Mouse (Mus musculus) kidney, adult 2 months (tissue): ENCODE measurements around the gene Pdia2. TPM values are rescaled to one million over a fixed set of nuclear protein-coding genes. Genes with fewer than 3 reads are reported as not detected.

Source experiments
- DNase-seq: peaks from one replicate; pipeline ENCODE4 v3.0.0; 2021
- H3K27ac ChIP-seq: fragments of 200-500 bp; 2 replicates; pipeline ENCODE4 v1.5.1; 2012; ENCODE audit warnings: low read depth, low read length, control low read depth, inconsistent platforms; ENCODE audit not compliant: insufficient read depth
- H3K27me3 ChIP-seq: fragments of 200-500 bp; replicated peaks from 2 replicates; pipeline ENCODE4 v1.6.1; 2012; ENCODE audit warnings: mild to moderate bottlenecking, moderate library complexity, low read length, inconsistent platforms; ENCODE audit not compliant: control insufficient read depth, insufficient read depth
- H3K36me3 ChIP-seq: fragments of 200-500 bp; 2 replicates; pipeline ENCODE4 v1.6.1; 2012; ENCODE audit warnings: mild to moderate bottlenecking, moderate library complexity, low read length, inconsistent platforms; ENCODE audit not compliant: control insufficient read depth, insufficient read depth
- H3K4me1 ChIP-seq: fragments of 200-500 bp; 2 replicates; pipeline ENCODE4 v1.6.1; 2011; ENCODE audit warnings: low read length; ENCODE audit not compliant: control insufficient read depth, insufficient read depth
- H3K4me3 ChIP-seq: fragments of 200-500 bp; 2 replicates; pipeline ENCODE4 v1.5.1; 2011; ENCODE audit warnings: mild to moderate bottlenecking, low read depth, low read length, control low read depth; ENCODE audit not compliant: insufficient read depth
- CTCF ChIP-seq: fragments of 200-500 bp; conservative IDR thresholded peaks from 2 replicates; pipeline ENCODE4 v1.5.1; 2011; ENCODE audit warnings: low read depth, mild to moderate bottlenecking, control low read depth, low read length, moderate library complexity, mixed read lengths; ENCODE audit not compliant: insufficient read depth, insufficient read length
- POLR2A ChIP-seq: fragments of 200-500 bp; IDR thresholded peaks from one replicate; pipeline ENCODE4 v1.6.1; 2011; ENCODE audit warnings: low read depth, low read length, control low read depth
- WGBS: fragments of 180-500 bp; shearing (Covaris S2); methylation state at CpG from one replicate; pipeline ENCODE4 v1.1.7; 2018; 5-methylcytosine and 5-hydroxymethylcytosine counted together
- polyA plus RNA-seq: library from polyadenylated mRNA; depleted of rRNA; stranded (reverse); fragments of >200 nt; gene quantifications from 2 replicates; pipeline ENCODE4 v1.2.3, GENCODE M21; 2012

Gene Pdia2
- polyA plus RNA-seq, 1 experiment: 0.20 TPM

- no peak overlapping the region for H3K4me3 ChIP-seq
- TF ChIP-seq POLR2A: no peak
- no peak for TF ChIP-seq CTCF
- H3K27ac ChIP-seq: peak overlapping the region; percentile 35
- H3K4me1 ChIP-seq: peaks cover 3% of the 10 kb centered on the region
- DNase-seq: no peak
- WGBS: 65% methylated on average over 13 of the region's 13 CpGs
- no peaks in the 10 kb centered on the region; the same call in 1 of the 2 replicates for H3K36me3 ChIP-seq
- no peaks in the 10 kb centered on the region for H3K27me3 ChIP-seq
Measured at GRCm38 (mm10) chr17:26235077-26235815, 36.4 kb upstream of the Pdia2 start.

GRCm38 (mm10) chr17:26234386-26234785 is 35.5 kb upstream of the Pdia2 start:
- Histone ChIP-seq H3K4me3 (no peak overlapping the region), H3K27ac (no peak overlapping the region), H3K36me3 (no peaks in the 10 kb centered on the region; the same call in 1 of the 2 replicates), H3K27me3 (no peaks in the 10 kb centered on the region), H3K4me1 (peaks cover 3% of the 10 kb centered on the region)
- TF ChIP-seq CTCF (no peak), POLR2A (no peak)
- no peak for DNase-seq
- 78% methylated on average over 8 of the region's 8 CpGs for WGBS

- H3K4me3 ChIP-seq: no peak overlapping the region
- H3K4me1 ChIP-seq: peaks cover 3% of the 10 kb centered on the region
- peak; percentile 45 for TF ChIP-seq CTCF
- TF ChIP-seq POLR2A: no peak
- no peak overlapping the region for H3K27ac ChIP-seq
- H3K27me3 ChIP-seq: no peaks in the 10 kb centered on the region
- DNase-seq: no peak
- H3K36me3 ChIP-seq: no peaks in the 10 kb centered on the region; the same call in 1 of the 2 replicates
- WGBS: 79% methylated on average over 8 of the region's 8 CpGs
Measured at GRCm38 (mm10) chr17:26232863-26233262, 34.0 kb upstream of the Pdia2 start.

GRCm38 (mm10) chr17:26231156-26231555 is 32.3 kb upstream of the Pdia2 start:
- Histone ChIP-seq H3K4me3 (no peak overlapping the region), H3K27me3 (no peaks in the 10 kb centered on the region), H3K36me3 (no peaks in the 10 kb centered on the region; the same call in 1 of the 2 replicates), H3K27ac (no peak overlapping the region), H3K4me1 (peaks cover 4% of the 10 kb centered on the region)
- WGBS: 65% methylated on average over 5 of the region's 5 CpGs
- no peak for TF ChIP-seq CTCF
- TF ChIP-seq POLR2A: no peak
- DNase-seq: no peak

- no peak for DNase-seq
- Histone ChIP-seq H3K36me3 (no peaks in the 10 kb centered on the region; the same call in 1 of the 2 replicates), H3K4me3 (no peak overlapping the region), H3K27me3 (no peaks in the 10 kb centered on the region), H3K27ac (no peak overlapping the region), H3K4me1 (peaks cover 12% of the 10 kb centered on the region)
- WGBS: 95% methylated on average over 5 of the region's 5 CpGs
- no peak for TF ChIP-seq CTCF
- TF ChIP-seq POLR2A: no peak
Measured at GRCm38 (mm10) chr17:26229776-26230175, 30.9 kb upstream of the Pdia2 start.

GRCm38 (mm10) chr17:26225150-26225549 is 26.3 kb upstream of the Pdia2 start:
- Histone ChIP-seq H3K4me3 (no peak overlapping the region), H3K27me3 (no peaks in the 10 kb centered on the region), H3K4me1 (peaks cover 11% of the 10 kb centered on the region; the same call in 1 of the 2 replicates), H3K36me3 (no peaks in the 10 kb centered on the region), H3K27ac (peak overlapping the region; percentile 85)
- WGBS: 41% methylated on average over 12 of the region's 12 CpGs
- DNase-seq: peak; percentile 72
- TF ChIP-seq CTCF (no peak), POLR2A (no peak)

GRCm38 (mm10) chr17:26221508-26221907 is 22.6 kb upstream of the Pdia2 start:
- Histone ChIP-seq H3K4me3 (no peak overlapping the region), H3K4me1 (peaks cover 11% of the 10 kb centered on the region; the same call in 1 of the 2 replicates), H3K27ac (peak overlapping the region; percentile 57), H3K27me3 (no peaks in the 10 kb centered on the region), H3K36me3 (no peaks in the 10 kb centered on the region)
- WGBS: 45% methylated on average over 2 of the region's 2 CpGs
- peak; percentile 43 for DNase-seq
- TF ChIP-seq CTCF: no peak
- no peak for TF ChIP-seq POLR2A
